Mouse (Mus musculus): ENCODE measurements around the gene Angptl1. TPM values are rescaled to one million over a fixed set of nuclear protein-coding genes. Genes with fewer than 3 reads are reported as not detected.

The Angptl1 gene
- polyA plus RNA-seq, 1 experiment from 2014 or later = 1.7 TPM

GRCm38 (mm10) chr1:156860266-156860665 is 21.9 kb downstream of the Angptl1 start:
- Histone ChIP-seq H3K9me3 (ENCODE audit: control insufficient read depth, low read length) (no peaks in the 10 kb centered on the region), H3K4me1 (ENCODE audit: control insufficient read depth, insufficient read depth, low read depth, low read length) (peaks cover 2% of the 10 kb centered on the region; the same call in 1 of the 2 replicates), H3K27ac (ENCODE audit: low read depth, low read length) (no peak overlapping the region), H3K36me3 (ENCODE audit: control insufficient read depth, insufficient read depth, low read length) (0 out of 2 replicates have a peak, but pooled peaks cover 3% of the 10 kb centered on the region), H3K4me2 (ENCODE audit: low read length) (no peak overlapping the region), H3K4me3 (ENCODE audit: low read length) (no peak overlapping the region), H3K9ac (ENCODE audit: low read depth, low read length) (no peak overlapping the region), H3K27me3 (replicated peaks; ENCODE audit: control insufficient read depth, insufficient read depth, low read length) (no peaks in the 10 kb centered on the region)
- 87% methylated on average over 8 of the region's 8 CpGs for WGBS
- ATAC-seq = no peak

GRCm38 (mm10) chr1:156861475-156862043 is 23.2 kb downstream of the Angptl1 start:
- Histone ChIP-seq H3K36me3 (ENCODE audit: control insufficient read depth, insufficient read depth, low read length) (no peaks in the 10 kb centered on the region; the same call in 1 of the 2 replicates), H3K4me3 (ENCODE audit: low read length) (no peak overlapping the region), H3K27ac (ENCODE audit: low read depth, low read length) (no peak overlapping the region), H3K27me3 (replicated peaks; ENCODE audit: control insufficient read depth, insufficient read depth, low read length) (no peaks in the 10 kb centered on the region), H3K4me1 (ENCODE audit: control insufficient read depth, insufficient read depth, low read depth, low read length) (peaks cover 2% of the 10 kb centered on the region; the same call in 1 of the 2 replicates), H3K9ac (ENCODE audit: low read depth, low read length) (no peak overlapping the region), H3K4me2 (ENCODE audit: low read length) (no peak overlapping the region), H3K9me3 (ENCODE audit: control insufficient read depth, low read length) (no peaks in the 10 kb centered on the region)
- no peak for ATAC-seq
- WGBS = 50% methylated on average over 4 of the region's 4 CpGs

GRCm38 (mm10) chr1:156863726-156864125 is 25.4 kb downstream of the Angptl1 start:
- Histone ChIP-seq H3K27me3 (replicated peaks; ENCODE audit: control insufficient read depth, insufficient read depth, low read length) (no peaks in the 10 kb centered on the region), H3K9ac (ENCODE audit: low read depth, low read length) (no peak overlapping the region), H3K27ac (ENCODE audit: low read depth, low read length) (peak overlapping the region; percentile 7; the same call in 1 of the 2 replicates), H3K36me3 (ENCODE audit: control insufficient read depth, insufficient read depth, low read length) (no peaks in the 10 kb centered on the region; the same call in 1 of the 2 replicates), H3K4me3 (ENCODE audit: low read length) (no peak overlapping the region), H3K9me3 (ENCODE audit: control insufficient read depth, low read length) (no peaks in the 10 kb centered on the region), H3K4me1 (ENCODE audit: control insufficient read depth, insufficient read depth, low read depth, low read length) (peaks cover 2% of the 10 kb centered on the region; the same call in 1 of the 2 replicates), H3K4me2 (ENCODE audit: low read length) (no peak overlapping the region)
- WGBS = 51% methylated on average over 3 of the region's 3 CpGs
- peak; percentile 30; the same call in 1 of the 2 replicates for ATAC-seq

- 23% methylated on average over 3 of the region's 3 CpGs for WGBS
- peak overlapping the region; percentile 7; the same call in 1 of the 2 replicates for H3K27ac ChIP-seq (ENCODE audit: low read depth, low read length)
Observed at GRCm38 (mm10) chr1:156864240-156864639, 25.9 kb downstream of the Angptl1 start.

GRCm38 (mm10) chr1:156870028-156870427 is 31.7 kb downstream of the Angptl1 start:
- Histone ChIP-seq H3K36me3 (ENCODE audit: control insufficient read depth, insufficient read depth, low read length) (peaks cover 5% of the 10 kb centered on the region; the same call in 1 of the 2 replicates), H3K4me3 (ENCODE audit: low read length) (no peak overlapping the region), H3K27ac (ENCODE audit: low read depth, low read length) (no peak overlapping the region), H3K4me1 (ENCODE audit: control insufficient read depth, insufficient read depth, low read depth, low read length) (peaks cover under 1% of the 10 kb centered on the region; the same call in 1 of the 2 replicates), H3K4me2 (ENCODE audit: low read length) (no peak overlapping the region), H3K9me3 (ENCODE audit: control insufficient read depth, low read length) (no peaks in the 10 kb centered on the region), H3K27me3 (replicated peaks; ENCODE audit: control insufficient read depth, insufficient read depth, low read length) (no peaks in the 10 kb centered on the region), H3K9ac (ENCODE audit: low read depth, low read length) (no peak overlapping the region)
- ATAC-seq = no peak
- WGBS = 90% methylated on average over 5 of the region's 5 CpGs

More at GRCm38 (mm10) chr1:156864240-156864639, 25.9 kb downstream of the Angptl1 start:
- no peak overlapping the region for H3K9ac ChIP-seq (ENCODE audit: low read depth, low read length)
- H3K4me2 ChIP-seq (ENCODE audit: low read length) = no peak overlapping the region
- H3K9me3 ChIP-seq (ENCODE audit: control insufficient read depth, low read length) = no peaks in the 10 kb centered on the region
- no peak overlapping the region for H3K4me3 ChIP-seq (ENCODE audit: low read length)
- H3K27me3 ChIP-seq (replicated peaks; ENCODE audit: control insufficient read depth, insufficient read depth, low read length) = no peaks in the 10 kb centered on the region
- peak; percentile 52; the same call in 1 of the 2 replicates for ATAC-seq
- H3K36me3 ChIP-seq (ENCODE audit: control insufficient read depth, insufficient read depth, low read length) = no peaks in the 10 kb centered on the region; the same call in 1 of the 2 replicates
- H3K4me1 ChIP-seq (ENCODE audit: control insufficient read depth, insufficient read depth, low read depth, low read length) = peaks cover 2% of the 10 kb centered on the region; the same call in 1 of the 2 replicates

GRCm38 (mm10) chr1:156870616-156871015 is 32.3 kb downstream of the Angptl1 start:
- Histone ChIP-seq H3K4me3 (ENCODE audit: low read length) (no peak overlapping the region), H3K9me3 (ENCODE audit: control insufficient read depth, low read length) (no peaks in the 10 kb centered on the region), H3K36me3 (ENCODE audit: control insufficient read depth, insufficient read depth, low read length) (peaks cover 5% of the 10 kb centered on the region; the same call in 1 of the 2 replicates), H3K9ac (ENCODE audit: low read depth, low read length) (no peak overlapping the region), H3K27me3 (replicated peaks; ENCODE audit: control insufficient read depth, insufficient read depth, low read length) (no peaks in the 10 kb centered on the region), H3K4me2 (ENCODE audit: low read length) (no peak overlapping the region), H3K27ac (ENCODE audit: low read depth, low read length) (no peak overlapping the region), H3K4me1 (ENCODE audit: control insufficient read depth, insufficient read depth, low read depth, low read length) (no peaks in the 10 kb centered on the region)
- WGBS = 90% methylated on average over 4 of the region's 4 CpGs
- ATAC-seq = no peak

- no peak overlapping the region for H3K27ac ChIP-seq (ENCODE audit: low read depth, low read length)
- no peaks in the 10 kb centered on the region for H3K9me3 ChIP-seq (ENCODE audit: control insufficient read depth, low read length)
- no peaks in the 10 kb centered on the region for H3K27me3 ChIP-seq (replicated peaks; ENCODE audit: control insufficient read depth, insufficient read depth, low read length)
- H3K4me2 ChIP-seq (ENCODE audit: low read length) = no peak overlapping the region
- no peak overlapping the region for H3K9ac ChIP-seq (ENCODE audit: low read depth, low read length)
- peaks cover 25% of the 10 kb centered on the region for H3K36me3 ChIP-seq (ENCODE audit: control insufficient read depth, insufficient read depth, low read length)
- no peak overlapping the region for H3K4me3 ChIP-seq (ENCODE audit: low read length)
- no peak for ATAC-seq
- 83% methylated on average over 2 of the region's 2 CpGs for WGBS
- H3K4me1 ChIP-seq (ENCODE audit: control insufficient read depth, insufficient read depth, low read depth, low read length) = no peaks in the 10 kb centered on the region
Observed at GRCm38 (mm10) chr1:156884782-156885181, 46.4 kb downstream of the Angptl1 start.

GRCm38 (mm10) chr1:156885879-156886278 is 47.5 kb downstream of the Angptl1 start:
- no peak overlapping the region for H3K9ac ChIP-seq (ENCODE audit: low read depth, low read length)
- H3K27ac ChIP-seq (ENCODE audit: low read depth, low read length) = no peak overlapping the region
- no peaks in the 10 kb centered on the region for H3K9me3 ChIP-seq (ENCODE audit: control insufficient read depth, low read length)
- H3K4me3 ChIP-seq (ENCODE audit: low read length) = no peak overlapping the region
- H3K4me2 ChIP-seq (ENCODE audit: low read length) = no peak overlapping the region
- H3K4me1 ChIP-seq (ENCODE audit: control insufficient read depth, insufficient read depth, low read depth, low read length) = no peaks in the 10 kb centered on the region
- no peaks in the 10 kb centered on the region for H3K27me3 ChIP-seq (replicated peaks; ENCODE audit: control insufficient read depth, insufficient read depth, low read length)
- 86% methylated on average over 2 of the region's 2 CpGs for WGBS
- peaks cover 25% of the 10 kb centered on the region for H3K36me3 ChIP-seq (ENCODE audit: control insufficient read depth, insufficient read depth, low read length)
- ATAC-seq = no peak

- Histone ChIP-seq H3K27me3 (replicated peaks; ENCODE audit: control insufficient read depth, insufficient read depth, low read length) (no peaks in the 10 kb centered on the region), H3K4me2 (ENCODE audit: low read length) (no peak overlapping the region), H3K4me1 (ENCODE audit: control insufficient read depth, insufficient read depth, low read depth, low read length) (no peaks in the 10 kb centered on the region), H3K36me3 (ENCODE audit: control insufficient read depth, insufficient read depth, low read length) (peaks cover 18% of the 10 kb centered on the region), H3K4me3 (ENCODE audit: low read length) (no peak overlapping the region), H3K27ac (ENCODE audit: low read depth, low read length) (no peak overlapping the region), H3K9me3 (ENCODE audit: control insufficient read depth, low read length) (no peaks in the 10 kb centered on the region), H3K9ac (ENCODE audit: low read depth, low read length) (no peak overlapping the region)
- ATAC-seq = no peak
- WGBS = 90% methylated on average over 4 of the region's 4 CpGs
Observed at GRCm38 (mm10) chr1:156888830-156889229, 50.5 kb downstream of the Angptl1 start.
